Mouse (Mus musculus) limb, embryonic 13.5 days (tissue): Measurements from ENCODE around the gene 4933430I17Rik. TPM values are rescaled to one million over a fixed set of nuclear protein-coding genes. Genes with fewer than 3 reads are reported as not detected.

Experiments
- ATAC-seq: fragments of 200-750 bp; cut with Nextera tagmentation; 2 replicates; pipeline ENCODE4 v1.8.0; 2017; ENCODE audit warnings: low read depth, moderate number of reproducible peaks, moderate TSS enrichment; ENCODE audit not compliant: low FRiP score
- H3K27ac ChIP-seq: fragments of 300-500 bp; sonication (generic); 2 replicates; pipeline ENCODE4 v1.5.1; 2015; ENCODE audit warnings: inconsistent platforms, mild to moderate bottlenecking, moderate library complexity
- H3K27me3 ChIP-seq: fragments of 300-500 bp; sonication (generic); 2 replicates; pipeline ENCODE4 v1.6.1; 2015; ENCODE audit warnings: mild to moderate bottlenecking, inconsistent platforms
- H3K36me3 ChIP-seq: fragments of 300-500 bp; sonication (generic); 2 replicates; pipeline ENCODE4 v1.6.1; 2015; ENCODE audit warnings: inconsistent platforms, mild to moderate bottlenecking, moderate library complexity
- H3K4me1 ChIP-seq: fragments of 300-500 bp; sonication (generic); 2 replicates; pipeline ENCODE4 v1.6.1; 2015; ENCODE audit warnings: inconsistent platforms
- H3K4me2 ChIP-seq: fragments of 300-500 bp; sonication (generic); replicated peaks from 2 replicates; pipeline ENCODE4 v1.6.1; 2015; ENCODE audit warnings: inconsistent platforms, mild to moderate bottlenecking, moderate library complexity
- H3K4me3 ChIP-seq: fragments of 300-500 bp; sonication (generic); 2 replicates; pipeline ENCODE4 v1.5.1; 2015; ENCODE audit warnings: moderate library complexity, mild to moderate bottlenecking, inconsistent platforms
- H3K9ac ChIP-seq: fragments of 300-500 bp; sonication (generic); 2 replicates; pipeline ENCODE4 v1.6.1; 2015; ENCODE audit warnings: mild to moderate bottlenecking, inconsistent platforms
- H3K9me3 ChIP-seq: fragments of 300-500 bp; sonication (generic); 2 replicates; pipeline ENCODE4 v1.6.1; 2016; ENCODE audit warnings: inconsistent platforms
- WGBS: fragments of 180-500 bp; shearing (Covaris S2); methylation state at CpG from one replicate; pipeline ENCODE4 v1.1.7; 2015; 5-methylcytosine and 5-hydroxymethylcytosine counted together
- polyA plus RNA-seq: library from polyadenylated mRNA; unstranded; fragments of >200 nt; fragmentation: Nextera tagmentation; extraction: Ambion mirVana; gene quantifications from 2 replicates; pipeline ENCODE4 v1.2.1, GENCODE M21; 2015

4933430I17Rik gene
- polyA plus RNA-seq, 1 experiment from 2014 or later, result 0.60 TPM

DNA sequence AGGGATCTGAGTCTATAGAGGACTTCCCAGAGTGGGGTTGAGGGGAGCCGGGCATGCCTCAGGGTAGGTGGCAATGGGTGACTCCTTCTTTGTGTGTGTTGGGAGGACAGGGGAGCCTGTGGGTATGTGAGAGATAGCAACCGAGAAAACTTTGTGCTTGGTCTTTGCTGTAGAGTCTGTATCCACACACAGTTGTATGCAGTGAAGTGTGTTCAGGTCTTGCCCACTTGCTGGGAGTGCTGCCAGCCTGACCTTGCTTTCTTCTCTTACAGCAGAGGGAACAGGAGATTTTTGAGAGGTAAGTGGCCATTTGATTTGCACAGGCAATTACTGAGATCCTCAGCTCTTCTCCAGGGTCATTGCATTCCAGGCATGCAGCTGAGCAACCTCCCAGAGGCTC lies 37.3 kb upstream of the 4933430I17Rik start:
- Histone ChIP-seq H3K4me3 (no peak overlapping the region), H3K9me3 (no peaks in the 10 kb centered on the region)

DNA sequence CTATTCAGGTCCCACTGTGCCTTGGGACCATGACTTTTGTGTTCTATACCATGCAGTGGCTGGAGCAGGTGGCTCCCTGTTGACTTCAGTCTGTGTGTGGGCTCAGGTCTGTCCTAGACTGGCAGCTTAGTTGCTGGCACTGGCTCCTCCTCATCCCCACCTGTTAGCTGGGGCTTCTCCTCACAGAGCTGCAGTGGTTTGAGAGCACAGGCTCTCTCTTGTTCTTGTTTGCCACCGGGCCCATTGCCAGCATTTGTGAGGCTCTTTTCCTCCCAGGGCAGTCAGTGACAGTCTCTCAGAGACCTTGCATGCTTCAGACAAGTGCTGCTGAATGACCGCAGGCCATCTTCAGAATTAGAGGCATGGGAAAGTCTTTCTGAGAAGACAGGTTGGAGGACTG lies 32.5 kb upstream of the 4933430I17Rik start:
- no peaks in the 10 kb centered on the region for H3K27me3 ChIP-seq
- no peak overlapping the region for H3K4me2 ChIP-seq
- H3K9ac ChIP-seq, result no peak overlapping the region
- ATAC-seq, result no peak
- 73% methylated on average over 2 of the region's 2 CpGs for WGBS
- no peaks in the 10 kb centered on the region for H3K9me3 ChIP-seq
- H3K36me3 ChIP-seq, result peaks cover 14% of the 10 kb centered on the region
- H3K4me3 ChIP-seq, result no peak overlapping the region
- H3K4me1 ChIP-seq, result no peaks in the 10 kb centered on the region
- no peak overlapping the region for H3K27ac ChIP-seq

More for the DNA sequence above, 37.3 kb upstream of the 4933430I17Rik start:
- H3K27ac ChIP-seq, result no peak overlapping the region
- no peaks in the 10 kb centered on the region for H3K4me1 ChIP-seq
- H3K9ac ChIP-seq, result no peak overlapping the region
- H3K27me3 ChIP-seq, result no peaks in the 10 kb centered on the region
- no peak for ATAC-seq
- WGBS, result 86% methylated on average over 2 of the region's 2 CpGs
- no peaks in the 10 kb centered on the region for H3K36me3 ChIP-seq
- H3K4me2 ChIP-seq, result no peak overlapping the region

DNA sequence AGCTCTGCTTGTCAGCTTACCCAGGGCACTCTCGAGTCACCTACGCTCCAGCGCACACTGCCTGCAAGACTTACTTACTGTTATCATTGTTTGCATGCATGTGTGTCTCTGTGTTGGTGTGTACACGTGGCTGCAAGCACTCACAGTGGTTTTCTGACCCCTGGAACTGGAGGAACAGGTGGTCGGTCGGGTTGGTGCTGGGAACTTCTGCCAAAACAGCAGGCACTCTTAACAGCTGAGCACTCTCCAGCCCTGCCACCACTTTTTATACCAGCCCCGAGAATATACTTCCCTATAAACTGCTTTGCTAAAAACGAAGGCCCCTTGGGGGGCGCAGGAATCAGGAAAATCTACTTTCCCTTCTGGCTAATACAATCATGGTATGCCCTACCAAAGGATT lies 30.9 kb upstream of the 4933430I17Rik start:
- Histone ChIP-seq H3K4me1 (no peaks in the 10 kb centered on the region), H3K36me3 (peaks cover 30% of the 10 kb centered on the region), H3K9me3 (no peaks in the 10 kb centered on the region), H3K27ac (no peak overlapping the region), H3K9ac (no peak overlapping the region), H3K27me3 (no peaks in the 10 kb centered on the region), H3K4me3 (no peak overlapping the region), H3K4me2 (no peak overlapping the region)
- 65% methylated on average over 9 of the region's 9 CpGs for WGBS
- ATAC-seq, result no peak

DNA sequence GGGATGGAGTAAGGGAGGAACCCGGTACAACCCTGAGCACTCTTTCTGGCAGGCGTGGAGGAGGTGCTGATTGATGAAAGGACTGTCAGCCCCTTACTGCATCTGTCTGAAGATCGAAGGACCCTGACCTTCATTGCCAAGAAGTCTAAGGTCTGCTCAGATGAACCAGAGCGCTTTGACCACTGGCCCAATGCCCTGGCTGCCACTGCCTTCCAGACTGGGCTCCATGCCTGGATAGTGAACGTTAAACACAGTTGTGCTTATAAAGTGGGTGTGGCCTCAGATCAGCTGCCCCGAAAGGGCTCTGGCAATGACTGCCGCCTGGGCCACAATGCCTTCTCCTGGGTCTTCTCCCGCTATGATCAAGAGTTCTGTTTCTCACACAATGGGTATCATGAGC lies 29.2 kb upstream of the 4933430I17Rik start:
- no peaks in the 10 kb centered on the region for H3K27me3 ChIP-seq
- H3K4me1 ChIP-seq, result peaks cover 3% of the 10 kb centered on the region
- no peak overlapping the region for H3K4me3 ChIP-seq
- no peak overlapping the region for H3K27ac ChIP-seq
- H3K4me2 ChIP-seq, result no peak overlapping the region
- ATAC-seq, result no peak
- no peaks in the 10 kb centered on the region for H3K9me3 ChIP-seq
- no peak overlapping the region for H3K9ac ChIP-seq
- WGBS, result 79% methylated on average over 8 of the region's 8 CpGs
- peaks cover 39% of the 10 kb centered on the region for H3K36me3 ChIP-seq

DNA sequence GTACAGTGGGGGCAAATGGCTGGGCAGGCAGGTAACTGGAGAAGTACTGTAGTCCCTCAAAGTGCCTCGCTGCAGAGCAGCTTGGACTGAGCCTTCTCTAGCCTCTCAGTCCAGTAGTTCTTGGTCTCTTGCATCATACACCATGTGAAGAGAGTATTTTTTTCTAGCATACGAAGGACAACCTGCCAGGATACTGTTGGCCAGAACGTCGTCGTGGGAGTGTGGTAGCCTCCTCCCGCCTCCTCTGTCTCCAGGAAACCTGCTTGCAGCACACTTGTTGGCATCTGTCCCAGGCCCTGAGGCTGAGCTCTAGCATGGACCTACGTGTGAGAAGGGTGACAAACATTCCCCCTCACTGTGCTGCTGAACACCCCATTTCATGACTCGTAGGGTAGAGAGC lies 28.4 kb upstream of the 4933430I17Rik start:
- Histone ChIP-seq H3K36me3 (peaks cover 39% of the 10 kb centered on the region), H3K9ac (no peak overlapping the region), H3K27ac (no peak overlapping the region), H3K4me1 (peaks cover 8% of the 10 kb centered on the region), H3K27me3 (no peaks in the 10 kb centered on the region), H3K4me2 (no peak overlapping the region), H3K4me3 (no peak overlapping the region), H3K9me3 (no peaks in the 10 kb centered on the region)
- ATAC-seq, result no peak
- 74% methylated on average over 8 of the region's 8 CpGs for WGBS

DNA sequence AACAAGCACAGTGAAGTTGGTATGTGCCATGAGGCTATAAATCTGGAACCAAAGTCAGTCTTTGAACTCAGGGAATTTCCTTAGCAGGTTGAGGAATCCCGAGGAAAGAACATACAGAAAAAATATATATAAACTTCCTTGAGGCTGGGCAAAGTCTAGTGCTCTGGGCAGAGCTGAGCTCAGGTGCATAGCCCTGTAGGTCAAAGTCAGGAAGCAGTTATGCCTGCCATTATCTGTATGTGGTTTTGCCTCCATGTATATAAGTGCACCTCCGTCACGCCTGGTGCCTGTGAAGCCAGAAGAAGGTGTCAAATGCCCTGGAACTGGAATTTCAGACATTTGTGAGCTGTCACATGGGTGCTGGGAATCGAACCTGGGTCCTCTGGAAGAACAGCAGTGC lies 24.4 kb upstream of the 4933430I17Rik start:
- no peaks in the 10 kb centered on the region for H3K27me3 ChIP-seq
- no peak overlapping the region for H3K27ac ChIP-seq
- ATAC-seq, result no peak
- WGBS, result 76% methylated on average over 4 of the region's 4 CpGs
- no peaks in the 10 kb centered on the region for H3K9me3 ChIP-seq
- peaks cover 17% of the 10 kb centered on the region for H3K4me1 ChIP-seq
- peak overlapping the region; percentile 79; the same call in 1 of the 2 replicates for H3K4me3 ChIP-seq
- peaks cover 39% of the 10 kb centered on the region for H3K36me3 ChIP-seq
- H3K9ac ChIP-seq, result no peak overlapping the region
- peak overlapping the region; percentile 76 for H3K4me2 ChIP-seq

DNA sequence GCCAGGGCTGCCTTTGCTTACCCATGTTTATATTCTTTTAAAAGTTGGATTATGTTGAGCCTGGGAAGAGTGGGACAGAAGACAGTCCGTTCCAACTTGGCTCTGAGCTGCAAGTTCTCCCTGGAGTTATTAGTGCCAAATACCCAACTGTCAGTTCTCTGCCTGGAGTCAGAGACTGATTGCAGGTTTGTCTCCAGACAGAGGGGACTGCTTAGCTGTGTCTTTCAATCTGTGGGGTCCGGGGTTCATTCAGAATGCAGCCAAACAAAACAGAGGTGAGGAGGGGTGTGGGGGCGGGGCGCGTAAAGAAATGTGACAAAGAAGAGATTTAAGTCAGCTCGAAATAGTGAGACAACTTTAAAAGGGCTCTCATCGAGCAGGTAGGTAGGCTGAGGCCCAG lies 23.6 kb upstream of the 4933430I17Rik start:
- Histone ChIP-seq H3K4me1 (peaks cover 17% of the 10 kb centered on the region), H3K27ac (peak overlapping the region; percentile 69; the same call in 1 of the 2 replicates)

DNA sequence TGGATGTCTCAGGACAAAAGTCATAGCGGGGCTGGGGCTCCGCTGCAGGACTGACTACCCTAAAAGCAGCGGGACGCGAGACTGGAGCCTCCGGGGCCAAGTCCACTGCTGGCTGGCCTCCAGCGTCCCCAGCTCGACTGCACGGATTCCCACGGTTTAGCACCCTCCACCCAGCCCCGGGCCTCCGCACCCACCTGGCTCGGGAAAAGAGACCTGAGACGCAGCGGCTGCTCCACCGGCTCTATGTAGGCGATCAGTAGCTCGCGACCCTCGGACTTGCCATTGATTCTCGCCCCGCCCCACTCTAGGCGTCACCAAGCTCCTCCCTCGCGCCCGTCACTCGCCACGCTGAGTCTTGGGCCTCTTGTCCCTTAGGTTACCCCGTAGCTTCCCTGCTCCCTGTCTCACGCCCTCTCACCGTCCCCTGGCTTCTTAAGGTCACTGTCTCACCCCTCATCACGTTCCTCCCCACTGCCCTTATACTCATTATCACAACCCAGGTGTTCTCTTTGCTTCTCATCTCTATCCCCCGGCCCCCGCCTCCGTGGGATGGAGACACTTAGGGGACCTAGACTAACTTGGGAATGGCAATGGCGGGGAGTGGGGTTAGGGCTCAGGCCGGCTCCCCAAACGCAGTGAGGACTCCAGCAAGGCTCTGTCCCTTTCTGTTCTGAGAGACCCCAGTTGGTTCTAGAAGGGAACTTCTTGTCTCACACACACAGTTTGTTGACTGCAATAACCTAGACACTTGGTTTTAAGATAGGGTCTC lies 23.0 kb upstream of the 4933430I17Rik start:
- Histone ChIP-seq H3K4me2 (peak overlapping the region; percentile 76), H3K27ac (peak overlapping the region; percentile 69; the same call in 1 of the 2 replicates), H3K4me1 (peaks cover 17% of the 10 kb centered on the region), H3K4me3 (peak overlapping the region; percentile 79), H3K9ac (peak overlapping the region; percentile 83), H3K36me3 (peaks cover 29% of the 10 kb centered on the region), H3K27me3 (no peaks in the 10 kb centered on the region), H3K9me3 (no peaks in the 10 kb centered on the region)
- ATAC-seq, result peak; percentile 95
- WGBS, result 2% methylated on average over 38 of the region's 38 CpGs

More for the DNA sequence above, 23.6 kb upstream of the 4933430I17Rik start:
- Histone ChIP-seq H3K27me3 (no peaks in the 10 kb centered on the region), H3K36me3 (peaks cover 33% of the 10 kb centered on the region), H3K4me2 (peak overlapping the region; percentile 76), H3K9ac (peak overlapping the region; percentile 83), H3K9me3 (no peaks in the 10 kb centered on the region), H3K4me3 (peak overlapping the region; percentile 79)
- WGBS, result 3% methylated on average over 7 of the region's 7 CpGs
- peak; percentile 41; the same call in 1 of the 2 replicates for ATAC-seq

DNA sequence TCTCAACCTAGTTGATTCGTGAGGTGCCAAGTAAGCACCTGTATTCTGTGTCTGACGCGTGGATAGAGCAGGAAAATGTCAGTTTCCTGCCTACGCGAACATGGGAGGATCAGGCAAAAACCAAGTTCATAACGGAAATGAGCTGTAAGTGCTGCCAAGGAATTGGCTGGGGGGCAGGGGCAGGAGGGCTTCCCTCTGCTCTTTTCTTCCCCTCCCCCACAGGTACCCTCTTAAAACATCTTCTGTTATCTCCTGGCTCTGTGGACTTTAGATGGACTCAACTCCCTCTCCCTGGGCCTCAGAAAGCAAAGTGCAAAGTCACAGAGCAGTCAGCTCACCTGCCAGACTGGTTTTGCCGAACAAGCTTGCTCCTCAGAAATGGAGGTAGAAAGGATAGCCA lies 22.2 kb upstream of the 4933430I17Rik start:
- Histone ChIP-seq H3K27ac (no peak overlapping the region), H3K27me3 (no peaks in the 10 kb centered on the region), H3K36me3 (peaks cover 29% of the 10 kb centered on the region), H3K9me3 (no peaks in the 10 kb centered on the region), H3K4me3 (no peak overlapping the region), H3K4me2 (no peak overlapping the region), H3K9ac (no peak overlapping the region), H3K4me1 (peaks cover 17% of the 10 kb centered on the region)
- WGBS, result 73% methylated on average over 7 of the region's 7 CpGs
- ATAC-seq, result no peak

DNA sequence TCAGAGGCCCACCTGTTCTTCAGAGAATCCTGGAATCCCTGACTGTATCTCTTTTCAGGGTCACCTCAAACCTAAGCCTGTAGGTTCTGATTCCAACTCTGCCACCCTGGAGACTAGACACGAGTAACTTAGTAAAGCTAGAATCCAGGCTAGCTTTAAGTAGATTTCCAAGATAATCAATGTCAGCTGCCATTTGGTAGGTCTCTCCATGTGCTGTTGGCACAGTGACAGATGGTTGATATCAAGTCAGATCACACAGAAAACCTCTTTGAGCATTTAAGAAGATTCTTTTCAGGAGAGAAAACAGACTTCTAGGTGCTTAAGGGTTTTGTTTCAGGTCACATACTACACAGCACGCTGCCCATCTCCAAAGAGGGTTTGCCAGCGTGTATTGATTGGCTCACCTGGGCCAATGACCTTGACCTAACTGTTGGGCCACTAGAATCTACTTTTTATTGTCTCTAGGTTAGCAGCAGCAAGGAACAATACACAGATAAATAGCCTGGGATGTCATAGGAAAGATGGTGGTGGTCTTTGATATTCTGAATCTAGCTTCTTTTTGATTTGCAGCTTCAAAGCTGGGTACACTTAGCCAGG lies 21.7 kb upstream of the 4933430I17Rik start, which contains the start of gene Hdhd3:
Hdhd3 (minus strand) TSS at position 94 of the 597 bp plus-strand sequence.
- peak within 1 kb of the TSS; percentile 76 for H3K4me2 ChIP-seq
- H3K27ac ChIP-seq, result peak within 1 kb of the TSS; percentile 22; the same call in 1 of the 2 replicates
- H3K9ac ChIP-seq, result peak within 1 kb of the TSS; percentile 83
- peak within 1 kb of the TSS; percentile 79 for H3K4me3 ChIP-seq
- ATAC-seq, result no peak
- no peaks in the 10 kb centered on the region for H3K27me3 ChIP-seq
- 72% methylated on average over 3 of the region's 3 CpGs for WGBS
- H3K4me1 ChIP-seq, result peaks cover 17% of the 10 kb centered on the region
- H3K9me3 ChIP-seq, result no peaks in the 10 kb centered on the region
- H3K36me3 ChIP-seq, result peaks cover 29% of the 10 kb centered on the region

DNA sequence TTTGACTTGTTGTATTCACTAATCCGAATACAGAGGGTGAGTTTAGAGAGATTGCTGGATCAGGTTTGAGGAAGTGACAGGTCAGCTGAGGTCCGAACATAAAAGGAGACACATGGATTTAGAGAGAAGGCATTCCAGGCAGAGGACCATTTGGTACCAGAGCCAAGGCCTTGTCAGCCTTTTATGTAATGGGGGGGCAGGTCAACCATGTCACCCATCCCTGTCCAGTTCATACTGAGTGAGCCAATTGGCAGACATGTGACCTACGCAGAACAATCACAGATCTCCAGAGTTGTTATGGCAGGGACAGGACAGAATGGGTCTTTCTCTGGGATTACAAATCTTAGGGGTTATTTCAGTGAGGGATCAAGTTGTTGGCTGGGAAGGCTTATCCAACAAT lies 19.2 kb upstream of the 4933430I17Rik start:
- no peaks in the 10 kb centered on the region for H3K9me3 ChIP-seq
- WGBS, result 84% methylated on average over 3 of the region's 3 CpGs
- ATAC-seq, result no peak

DNA sequence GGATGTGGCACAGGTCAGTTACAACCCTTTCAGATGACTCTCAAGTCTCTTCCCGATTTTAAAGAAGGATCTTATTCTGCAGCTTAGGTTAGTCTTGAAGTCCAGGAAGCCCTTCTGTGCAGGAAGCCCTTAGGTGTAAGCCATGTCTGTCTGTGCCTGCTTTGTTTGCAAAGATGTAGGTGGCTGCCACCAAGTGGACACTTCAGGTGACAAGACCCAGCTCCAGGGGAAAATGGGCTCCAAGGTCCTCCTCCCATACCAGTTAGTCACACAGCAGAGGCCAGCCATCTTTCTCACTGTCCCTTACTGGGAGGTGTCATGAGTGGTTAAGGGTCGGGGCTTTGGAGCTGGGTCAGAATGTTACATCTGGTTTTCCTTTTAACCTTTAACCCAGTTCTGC lies 18.4 kb upstream of the 4933430I17Rik start:
- WGBS, result 55% methylated on average over 2 of the region's 2 CpGs
- H3K4me3 ChIP-seq, result no peak overlapping the region

More for the DNA sequence above, 19.2 kb upstream of the 4933430I17Rik start:
- Histone ChIP-seq H3K4me1 (peaks cover 13% of the 10 kb centered on the region), H3K36me3 (peaks cover 38% of the 10 kb centered on the region), H3K4me2 (no peak overlapping the region), H3K27ac (no peak overlapping the region), H3K27me3 (no peaks in the 10 kb centered on the region), H3K4me3 (no peak overlapping the region), H3K9ac (no peak overlapping the region)

More for the DNA sequence above, 18.4 kb upstream of the 4933430I17Rik start:
- Histone ChIP-seq H3K27ac (no peak overlapping the region), H3K4me2 (no peak overlapping the region), H3K36me3 (peaks cover 46% of the 10 kb centered on the region), H3K4me1 (peaks cover 8% of the 10 kb centered on the region), H3K9me3 (no peaks in the 10 kb centered on the region), H3K27me3 (no peaks in the 10 kb centered on the region), H3K9ac (no peak overlapping the region)
- ATAC-seq, result no peak
